Comparison of ENCODE assay signal across 12 mouse cellular contexts in the genomic region with DNA sequence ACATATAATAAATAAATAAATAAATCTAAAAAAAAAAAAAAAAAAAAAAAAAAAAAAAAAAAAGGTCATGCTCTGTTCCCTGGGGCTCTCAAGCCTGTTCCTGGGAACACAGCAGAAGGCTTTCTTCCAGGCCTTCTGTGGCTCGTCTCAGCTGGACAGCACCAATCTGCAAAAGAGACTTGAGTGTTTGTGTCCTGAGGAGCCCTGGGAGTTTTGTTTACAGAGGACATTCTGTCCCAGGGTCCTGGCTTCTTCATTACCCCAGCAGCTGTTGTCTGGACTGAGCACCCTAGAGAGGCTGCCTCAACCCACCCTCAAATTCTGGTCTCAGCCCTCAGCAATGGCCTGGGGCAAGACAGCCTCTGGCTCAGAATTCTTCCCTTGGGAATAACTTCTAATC. TPM values are rescaled to one million over a fixed set of nuclear protein-coding genes. Genes with fewer than 3 reads are reported as not detected.
DNase-seq lines count a peak whose midpoint lies in the region; ATAC-seq and TF ChIP-seq lines count a peak whose summit lies in the region.
"Had no signal": no experiment of that assay in that cellular context is flagged by ENCODE, and none has a peak within 500 bp of the region (broad histone marks: within the 10 kb centered on the region; RNA-seq: fewer than 3 reads in every experiment).

No protein-coding gene starts in this region.

- H3K9me3 ChIP-seq in lung, embryonic 14.5 days (ENCODE audit: low read depth, low read length) = no peaks in the 10 kb centered on the region
- H3K9me3 ChIP-seq in lung, embryonic 16.5 days (ENCODE audit: control insufficient read depth, low read length) = no peaks in the 10 kb centered on the region
- no peaks in the 10 kb centered on the region for H3K9me3 ChIP-seq in hindbrain, embryonic 10.5 days
- no peaks in the 10 kb centered on the region for H3K9me3 ChIP-seq in midbrain, postnatal 0 days (ENCODE audit: low read length)

- peaks cover 5% of the 10 kb centered on the region; the same call in 1 of the 2 replicates for H3K27me3 ChIP-seq in lung, embryonic 14.5 days (ENCODE audit: insufficient read depth, low read length)
- H3K27me3 ChIP-seq in lung, embryonic 16.5 days (ENCODE audit: control insufficient read depth, insufficient read depth, low read depth, low read length) = peaks cover 3% of the 10 kb centered on the region
- H3K27me3 ChIP-seq in hindbrain, embryonic 10.5 days (ENCODE audit: insufficient read depth, poor library complexity, severe bottlenecking) = peaks cover 17% of the 10 kb centered on the region
- H3K27me3 ChIP-seq in midbrain, postnatal 0 days (ENCODE audit: insufficient read depth, low read length) = peaks cover 4% of the 10 kb centered on the region; the same call in 1 of the 2 replicates

- 26% methylated on average over 1 of the region's 1 CpGs for WGBS in lung, embryonic 14.5 days
- WGBS in lung, adult 2 months = 31% methylated on average over 1 of the region's 1 CpGs
- WGBS in lung, embryonic 16.5 days = 14% methylated on average over 1 of the region's 1 CpGs
- 49% methylated on average over 1 of the region's 1 CpGs for WGBS in hindbrain, embryonic 10.5 days
- WGBS in midbrain, postnatal 0 days = 59% methylated on average over 1 of the region's 1 CpGs

- TF ChIP-seq POLR2A in lung, adult 2 months (IDR thresholded peaks at IDR 0.05; ENCODE audit: borderline replicate concordance, extremely low read depth, low read depth, low read length) = no peak

- no peak for TF ChIP-seq CTCF in lung, embryonic 14.5 days (IDR thresholded peaks at IDR 0.05; ENCODE audit: low read depth)
- TF ChIP-seq CTCF in lung, adult 2 months (IDR thresholded peaks at IDR 0.05; ENCODE audit: insufficient read depth, low read length) = no peak
- TF ChIP-seq CTCF in midbrain, postnatal 0 days (IDR thresholded peaks at IDR 0.05) = no peak

- no peaks in the 10 kb centered on the region for H3K4me1 ChIP-seq in lung, embryonic 14.5 days (ENCODE audit: insufficient read depth)
- peaks cover 1% of the 10 kb centered on the region; the same call in 1 of the 2 replicates for H3K4me1 ChIP-seq in lung, adult 2 months (ENCODE audit: control insufficient read depth, insufficient read depth, low read length)
- no peaks in the 10 kb centered on the region for H3K4me1 ChIP-seq in lung, embryonic 16.5 days (replicated peaks; ENCODE audit: control insufficient read depth, insufficient read depth, low read length)
- no peaks in the 10 kb centered on the region for H3K4me1 ChIP-seq in hindbrain, embryonic 10.5 days (replicated peaks)
- no peaks in the 10 kb centered on the region for H3K4me1 ChIP-seq in midbrain, postnatal 0 days (ENCODE audit: insufficient read depth, low read length)

- no peak overlapping the region for H3K9ac ChIP-seq in lung, embryonic 14.5 days
- H3K9ac ChIP-seq in lung, embryonic 16.5 days (ENCODE audit: low read length) = no peak overlapping the region
- no peak overlapping the region for H3K9ac ChIP-seq in midbrain, postnatal 0 days (replicated peaks; ENCODE audit: low read length, poor library complexity, severe bottlenecking)
- H3K9ac ChIP-seq: liver, postnatal 0 days had no signal

- no peak for ATAC-seq in lung, embryonic 14.5 days (ENCODE audit: insufficient read depth)
- peak; percentile 72 for ATAC-seq in lung, embryonic 16.5 days (ENCODE audit: low read depth)
- no peak for ATAC-seq in midbrain, postnatal 0 days (ENCODE audit: low FRiP score)
- ATAC-seq: activated CD4-positive, CD25-positive, alpha-beta regulatory T cell, adult 4 months; hindbrain, postnatal 0 days; liver, postnatal 0 days; midbrain, embryonic 16.5 days had no signal

- no peaks in the 10 kb centered on the region for H3K36me3 ChIP-seq in lung, embryonic 14.5 days (ENCODE audit: insufficient read depth)
- no peaks in the 10 kb centered on the region for H3K36me3 ChIP-seq in lung, embryonic 16.5 days (ENCODE audit: control insufficient read depth, insufficient read depth, low read length)
- no peaks in the 10 kb centered on the region for H3K36me3 ChIP-seq in hindbrain, embryonic 10.5 days
- no peaks in the 10 kb centered on the region for H3K36me3 ChIP-seq in midbrain, postnatal 0 days (ENCODE audit: insufficient read depth, low read length)

- no peak overlapping the region for H3K27ac ChIP-seq in lung, embryonic 14.5 days (ENCODE audit: low read depth)
- H3K27ac ChIP-seq in lung, embryonic 16.5 days (ENCODE audit: low read length) = no peak overlapping the region
- no peak overlapping the region for H3K27ac ChIP-seq in hindbrain, embryonic 10.5 days
- H3K27ac ChIP-seq in midbrain, postnatal 0 days (ENCODE audit: low read depth, low read length) = no peak overlapping the region
- H3K27ac ChIP-seq: hindbrain, postnatal 0 days had no signal

- no peak overlapping the region for H3K4me3 ChIP-seq in lung, embryonic 14.5 days (ENCODE audit: low read depth, low read length)
- no peak overlapping the region for H3K4me3 ChIP-seq in lung, adult 2 months (replicated peaks; ENCODE audit: extremely low read depth, low read depth, low read length)
- no peak overlapping the region for H3K4me3 ChIP-seq in lung, embryonic 16.5 days (ENCODE audit: low read length)
- H3K4me3 ChIP-seq in hindbrain, embryonic 10.5 days = no peak overlapping the region
- no peak overlapping the region for H3K4me3 ChIP-seq in midbrain, postnatal 0 days (ENCODE audit: low read depth, low read length)

- peak; percentile 12 for DNase-seq in lung, embryonic 14.5 days
- no peak for DNase-seq in lung, adult 2 months
- DNase-seq in heart, postnatal 10 days = peak; percentile 65 to 70
- no peak for DNase-seq in layer of hippocampus, adult 18-20 months (ENCODE audit: low spot score in 2 of 2)
- DNase-seq in hindbrain, embryonic 10.5 days (ENCODE audit: low spot score) = no peak
- DNase-seq in midbrain, postnatal 0 days (ENCODE audit: low spot score) = no peak
- DNase-seq: left cerebral cortex, postnatal 4 days; liver, postnatal 0 days had no signal

- intact Hi-C loops in heart, postnatal 10 days (cut with DNase I) = loop anchor here (10.0 kb wide), 1 partner anchor 1384 kb away; no protein-coding TSS in a partner anchor

- no peak overlapping the region for H3K4me2 ChIP-seq in lung, embryonic 14.5 days
- H3K4me2 ChIP-seq in lung, embryonic 16.5 days (ENCODE audit: low read depth, low read length) = no peak overlapping the region
- H3K4me2 ChIP-seq in midbrain, postnatal 0 days (ENCODE audit: low read depth, low read length, poor library complexity, severe bottlenecking) = no peak overlapping the region

RNA-seq across cellular contexts. Expression of a gene that starts 5.6 kb away (rescaled TPM):
- 1.1 and 1.6 TPM in 2 replicates for polyA plus RNA-seq in lung, embryonic 14.5 days (2014; fragmentation: Nextera tagmentation; extraction: Ambion mirVana)
- polyA plus RNA-seq in lung, adult 2 months (2012; rRNA removed) = 7.0 and 18.2 TPM in 2 replicates
- 10 to 100 TPM in 1 of 2 experiments, 1 to 10 TPM in 1; 8.8 to 18.4 TPM for total RNA-seq in heart, postnatal 10 days (2021)
- polyA plus RNA-seq in lung, embryonic 16.5 days (2015; fragmentation: Nextera tagmentation; extraction: Ambion mirVana) = 3.7 and 4.0 TPM in 2 replicates
- 1 to 10 TPM; 6.5 to 8.4 TPM for total RNA-seq in layer of hippocampus, adult 18-20 months (2021)
- polyA plus RNA-seq in hindbrain, embryonic 10.5 days (2016; fragmentation: Nextera tagmentation; extraction: Ambion mirVana) = 0.81 and 2.0 TPM in 2 replicates
- 5.7 and 11.2 TPM in 2 replicates for total RNA-seq in midbrain, postnatal 0 days (2014; rRNA removed)
- polyA plus RNA-seq in midbrain, postnatal 0 days (2015; fragmentation: Nextera tagmentation; extraction: Ambion mirVana) = 4.0 and 4.2 TPM in 2 replicates

RNA-seq across cellular contexts. Expression of a gene that starts 6.3 kb away (rescaled TPM):
- 27.7 and 29.0 TPM in 2 replicates for polyA plus RNA-seq in lung, embryonic 14.5 days (2014; fragmentation: Nextera tagmentation; extraction: Ambion mirVana)
- polyA plus RNA-seq in lung, adult 2 months (2012; rRNA removed) = 2.7 and 4.3 TPM in 2 replicates
- total RNA-seq in heart, postnatal 10 days (2021) = 10 to 100 TPM; 22.6 to 23.7 TPM
- 24.6 and 33.5 TPM in 2 replicates for polyA plus RNA-seq in lung, embryonic 16.5 days (2015; fragmentation: Nextera tagmentation; extraction: Ambion mirVana)
- total RNA-seq in layer of hippocampus, adult 18-20 months (2021) = 1 to 10 TPM; 8.4 to 9.6 TPM
- 33.6 and 34.7 TPM in 2 replicates for polyA plus RNA-seq in hindbrain, embryonic 10.5 days (2016; fragmentation: Nextera tagmentation; extraction: Ambion mirVana)
- 9.5 and 14.3 TPM in 2 replicates for total RNA-seq in midbrain, postnatal 0 days (2014; rRNA removed)
- 18.5 and 20.1 TPM in 2 replicates for polyA plus RNA-seq in midbrain, postnatal 0 days (2015; fragmentation: Nextera tagmentation; extraction: Ambion mirVana)

RNA-seq across cellular contexts. Expression of a gene that starts 35.3 kb away (rescaled TPM):
- 5.5 and 6.6 TPM in 2 replicates for polyA plus RNA-seq in lung, embryonic 14.5 days (2014; fragmentation: Nextera tagmentation; extraction: Ambion mirVana)
- polyA plus RNA-seq in lung, adult 2 months (2012; rRNA removed) = 8.1 and 9.4 TPM in 2 replicates
- 10 to 100 TPM in 1 of 2 experiments, 1 to 10 TPM in 1; 7.7 to 10.4 TPM for total RNA-seq in heart, postnatal 10 days (2021)
- 10.1 and 11.2 TPM in 2 replicates for polyA plus RNA-seq in lung, embryonic 16.5 days (2015; fragmentation: Nextera tagmentation; extraction: Ambion mirVana)
- total RNA-seq in layer of hippocampus, adult 18-20 months (2021) = 1 to 10 TPM; 3.9 to 4.7 TPM
- 5.0 and 5.2 TPM in 2 replicates for polyA plus RNA-seq in hindbrain, embryonic 10.5 days (2016; fragmentation: Nextera tagmentation; extraction: Ambion mirVana)
- total RNA-seq in midbrain, postnatal 0 days (2014; rRNA removed) = 3.0 and 3.7 TPM in 2 replicates
- 3.3 and 4.2 TPM in 2 replicates for polyA plus RNA-seq in midbrain, postnatal 0 days (2015; fragmentation: Nextera tagmentation; extraction: Ambion mirVana)

RNA-seq across cellular contexts. Expression of a gene that starts 59.1 kb away (rescaled TPM):
- polyA plus RNA-seq in lung, embryonic 14.5 days (2014; fragmentation: Nextera tagmentation; extraction: Ambion mirVana) = 16.2 and 16.3 TPM in 2 replicates
- 0.25 and 0.44 TPM in 2 replicates for polyA plus RNA-seq in lung, adult 2 months (2012; rRNA removed)
- 1 to 10 TPM; 2.8 to 4.1 TPM for total RNA-seq in heart, postnatal 10 days (2021)
- polyA plus RNA-seq in lung, embryonic 16.5 days (2015; fragmentation: Nextera tagmentation; extraction: Ambion mirVana) = 9.6 and 11.5 TPM in 2 replicates
- 1 to 10 TPM; 2.6 to 3.1 TPM for total RNA-seq in layer of hippocampus, adult 18-20 months (2021)
- polyA plus RNA-seq in hindbrain, embryonic 10.5 days (2016; fragmentation: Nextera tagmentation; extraction: Ambion mirVana) = 11.5 and 16.2 TPM in 2 replicates
- 5.6 and 8.0 TPM in 2 replicates for total RNA-seq in midbrain, postnatal 0 days (2014; rRNA removed)
- polyA plus RNA-seq in midbrain, postnatal 0 days (2015; fragmentation: Nextera tagmentation; extraction: Ambion mirVana) = 3.1 and 3.3 TPM in 2 replicates

Comparison
In these comparisons a context has a peak if more than half of its experiments do, and no peak if none do; other contexts are left out.
1. DNase-seq: peak in lung, embryonic 14.5 days (single experiment) and heart, postnatal 10 days (2 of 2); none in lung, adult 2 months (single experiment), layer of hippocampus, adult 18-20 months (0 of 2), hindbrain, embryonic 10.5 days (single experiment) and midbrain, postnatal 0 days (single experiment).